Mouse (Mus musculus) kidney, postnatal 36 days (tissue): ENCODE results near the gene Pdzk1.

Experiments
- DNase-seq, 2 experiments: peaks; one replicate each; pipeline ENCODE4 v3.0.0; 2021 to 2022; ENCODE audit warnings: mixed read lengths in 2 of 2

Gene Pdzk1

DNA sequence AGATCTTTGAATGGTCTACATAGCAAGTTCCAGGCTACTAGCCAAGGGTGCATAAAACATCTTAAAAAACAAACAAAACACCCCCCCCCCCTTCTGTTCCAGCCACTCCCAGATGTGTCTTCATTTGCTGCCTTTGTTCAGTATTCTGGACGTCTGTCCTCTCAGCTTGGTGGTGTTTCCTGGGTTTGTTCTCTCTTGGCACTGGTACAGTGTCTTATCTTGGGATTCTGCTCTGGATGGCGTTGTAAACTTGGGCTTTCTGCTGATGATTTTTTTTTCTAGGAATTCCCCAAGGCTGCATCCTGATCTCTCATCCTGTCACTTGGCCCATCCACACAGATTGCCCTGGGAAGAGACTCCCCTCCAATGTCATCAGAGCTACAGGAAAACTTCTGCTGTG is 7.3 kb downstream of the Pdzk1 start:
- no peak for DNase-seq

DNA sequence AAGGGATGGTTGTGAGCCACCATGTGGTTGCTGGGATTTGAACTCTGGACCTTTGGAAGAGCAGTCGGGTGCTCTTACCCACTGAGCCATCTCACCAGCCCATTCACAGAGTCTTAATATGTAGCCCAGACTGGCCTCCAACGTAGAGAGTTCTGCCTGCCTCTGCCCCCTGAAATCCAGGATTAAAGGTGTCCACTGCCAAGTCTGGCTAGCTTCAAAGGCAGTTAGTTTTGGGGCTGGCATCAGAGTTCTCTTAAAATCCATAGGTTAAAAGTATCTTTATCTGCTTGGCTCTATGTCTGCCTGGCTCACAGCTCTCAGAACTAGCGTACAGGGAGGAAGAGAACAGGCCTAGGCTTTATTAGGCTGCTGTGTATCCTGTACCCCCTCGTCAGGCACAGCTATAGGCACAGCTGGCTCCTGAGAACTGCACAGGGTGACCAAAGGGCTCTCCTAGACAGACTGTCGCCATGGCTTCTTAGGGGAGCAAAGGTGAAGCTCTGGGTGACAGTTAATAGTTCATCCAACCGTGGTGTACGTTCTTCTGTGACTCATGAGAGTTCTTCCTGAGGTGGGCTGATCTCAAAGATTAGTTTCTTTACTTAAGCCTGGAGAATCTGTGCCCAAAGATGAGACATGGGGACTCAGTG is 10.0 kb downstream of the Pdzk1 start:
- peak; percentile 64 to 77 for DNase-seq

DNA sequence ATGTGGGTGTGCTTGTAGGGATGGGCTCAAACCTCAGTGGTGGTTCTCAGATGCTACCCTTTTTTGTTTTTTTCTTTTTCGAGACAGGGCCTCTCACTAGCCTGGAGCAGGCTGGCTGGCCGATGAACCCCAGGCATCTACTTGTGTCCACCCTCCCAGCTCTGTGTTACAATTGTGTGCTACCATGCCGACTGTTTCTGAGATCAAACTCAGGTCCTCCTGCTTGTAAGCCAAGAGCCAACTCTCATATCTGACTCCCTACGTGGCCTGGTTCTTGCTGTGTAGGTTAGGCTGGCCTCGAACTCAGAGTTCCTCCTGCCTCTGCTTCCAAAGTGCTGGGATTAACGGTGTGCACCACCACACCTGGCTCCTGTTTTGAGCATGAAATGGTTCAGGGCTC is 16.1 kb downstream of the Pdzk1 start:
- peak in 1 of 2 experiments; percentile 5 for DNase-seq

DNA sequence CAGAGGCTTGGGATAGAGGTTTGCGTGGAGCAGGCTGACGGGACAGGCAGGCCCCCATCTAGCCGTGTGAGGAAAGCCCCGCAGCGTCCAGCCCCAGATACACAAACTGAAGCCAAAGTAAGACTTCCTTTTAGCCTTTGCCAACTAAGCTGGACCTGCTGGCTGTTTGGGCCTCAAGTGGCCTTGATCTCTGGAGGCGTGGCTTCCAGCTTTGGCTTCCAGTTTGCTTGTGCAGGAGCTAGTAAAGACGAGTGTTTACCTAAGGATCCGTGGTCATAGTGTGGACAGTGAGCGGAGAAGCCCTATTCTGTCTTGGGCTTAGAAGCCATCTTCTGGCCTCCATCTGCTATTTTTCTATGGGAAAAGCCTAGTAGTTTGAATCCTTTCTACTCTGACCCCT is 16.7 kb downstream of the Pdzk1 start:
- DNase-seq = no peak

DNA sequence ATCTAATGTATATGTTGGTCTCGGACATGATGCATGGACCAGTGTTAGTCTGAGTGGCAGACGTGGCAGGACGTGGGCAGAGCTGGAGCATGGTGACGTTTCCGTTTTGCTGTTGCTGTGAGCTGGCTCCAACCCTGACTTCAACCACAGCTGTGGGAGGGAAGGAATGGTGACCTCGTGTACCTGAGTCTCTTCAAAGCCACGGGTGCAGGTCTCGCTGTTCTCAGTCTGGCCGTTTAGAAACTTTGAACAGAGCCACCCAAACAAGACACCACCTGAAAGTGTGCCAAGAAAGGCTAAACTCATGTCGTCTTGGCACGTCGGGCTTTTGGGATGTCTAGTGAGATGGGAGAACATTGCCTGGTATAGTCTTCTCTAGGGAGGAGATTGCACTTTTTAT is 17.9 kb downstream of the Pdzk1 start:
- peak; percentile 58 for DNase-seq

DNA sequence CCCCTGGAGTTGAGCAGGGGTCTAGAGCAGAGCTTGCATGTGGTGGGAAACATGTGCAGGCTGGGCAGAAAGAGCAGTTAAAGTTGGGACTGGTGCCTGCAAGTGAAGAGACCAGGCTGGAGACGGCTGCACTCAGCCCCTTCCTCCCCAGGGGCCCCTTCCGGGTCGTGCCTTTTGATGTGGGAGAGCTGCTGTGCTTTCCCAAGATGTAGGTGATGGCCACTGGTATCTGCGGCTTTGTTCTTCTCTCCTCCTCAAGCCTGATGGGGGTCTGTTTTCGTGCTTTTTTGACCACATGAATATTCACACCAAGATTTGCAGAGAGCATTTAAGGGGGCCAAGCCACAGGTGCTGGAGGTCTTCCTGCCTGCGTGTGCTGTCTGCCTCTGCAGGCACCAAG is 18.6 kb downstream of the Pdzk1 start:
- DNase-seq = peak in 1 of 2 experiments; percentile 6

DNA sequence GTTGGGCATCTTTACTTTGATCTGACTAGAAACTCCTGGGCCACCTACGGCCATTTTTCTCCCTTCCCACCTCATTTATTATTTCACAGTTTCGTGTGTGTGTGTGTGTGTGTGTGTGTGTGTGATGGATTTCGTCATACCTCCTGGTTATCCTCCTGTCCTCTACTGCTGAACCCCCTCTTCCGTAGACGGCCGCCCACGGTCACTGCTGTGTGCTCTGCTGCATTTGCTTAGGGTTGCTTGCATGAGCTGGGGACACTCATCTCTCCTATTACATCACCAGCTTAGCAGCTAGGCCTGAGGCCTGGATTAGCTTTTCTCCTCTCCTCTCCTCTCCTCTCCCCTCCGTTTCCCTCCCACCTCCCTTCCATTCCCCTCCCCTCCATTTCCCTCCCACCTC is 19.4 kb downstream of the Pdzk1 start:
- peak in 1 of 2 experiments; percentile 4 for DNase-seq

DNA sequence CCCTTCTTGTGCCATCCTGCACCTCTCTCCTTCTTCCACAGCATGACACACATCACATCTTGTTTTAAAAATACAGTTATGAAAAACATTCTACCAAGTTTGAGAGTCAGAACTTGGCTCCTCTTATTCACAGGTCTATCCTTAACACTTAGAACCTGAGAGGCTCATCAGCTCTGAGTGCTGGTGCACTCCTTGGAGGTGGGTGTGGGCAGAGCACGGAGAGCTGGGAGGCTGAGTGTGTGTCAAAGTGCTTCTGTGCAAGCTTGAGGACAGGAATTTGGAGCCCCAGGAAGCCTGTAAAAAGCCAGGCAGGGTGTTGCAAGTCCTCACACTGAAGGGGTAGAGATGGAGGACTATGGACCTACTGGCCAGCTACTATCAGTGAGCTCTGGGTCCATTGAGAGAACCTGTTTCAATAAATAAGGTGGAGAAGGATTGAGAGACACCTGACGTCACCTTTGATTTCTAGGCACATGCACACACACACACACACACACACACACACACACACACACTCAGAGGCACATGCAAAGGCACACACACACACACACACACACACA is 20.2 kb downstream of the Pdzk1 start:
- DNase-seq = peak in 1 of 2 experiments; percentile 7

DNA sequence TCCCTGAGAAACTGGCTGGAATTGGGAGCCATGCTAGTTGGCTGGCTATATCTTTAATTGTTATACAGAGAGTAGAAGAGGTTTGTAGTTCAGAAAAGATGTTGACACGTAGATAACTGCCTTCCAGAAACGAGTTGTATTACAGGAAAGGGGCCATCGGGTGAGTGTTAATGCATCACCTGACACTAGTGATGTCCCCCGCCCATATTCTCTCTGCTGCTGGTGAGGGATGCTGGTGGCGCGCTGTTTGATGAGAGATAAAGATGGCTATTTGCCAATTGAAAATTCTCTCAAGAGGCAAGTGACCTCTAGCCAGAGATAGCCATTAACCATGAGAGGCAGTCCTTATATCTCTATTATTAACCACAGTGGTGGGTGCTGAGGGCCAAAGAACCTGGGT is 23.5 kb downstream of the Pdzk1 start:
- DNase-seq = peak in 1 of 2 experiments; percentile 1

DNA sequence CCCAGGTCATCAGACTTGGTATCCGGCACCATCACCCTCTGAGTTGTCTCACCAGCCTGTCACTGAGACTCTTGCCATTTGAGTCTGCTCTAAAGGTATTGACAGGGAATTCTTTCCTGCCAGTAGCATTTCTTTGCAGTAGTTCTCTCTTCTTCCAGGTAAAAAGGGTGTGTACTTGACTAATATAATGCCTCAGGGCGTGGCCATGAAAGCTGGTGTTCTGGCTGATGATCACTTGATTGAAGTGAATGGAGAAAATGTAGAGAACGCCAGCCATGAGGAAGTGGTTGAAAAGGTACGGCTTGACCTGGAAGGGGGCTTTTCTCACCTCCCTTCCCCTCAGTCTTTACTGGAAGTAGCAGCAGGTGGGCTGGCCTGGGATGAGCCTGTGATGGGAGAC is 25.3 kb downstream of the Pdzk1 start:
- DNase-seq = no peak

DNA sequence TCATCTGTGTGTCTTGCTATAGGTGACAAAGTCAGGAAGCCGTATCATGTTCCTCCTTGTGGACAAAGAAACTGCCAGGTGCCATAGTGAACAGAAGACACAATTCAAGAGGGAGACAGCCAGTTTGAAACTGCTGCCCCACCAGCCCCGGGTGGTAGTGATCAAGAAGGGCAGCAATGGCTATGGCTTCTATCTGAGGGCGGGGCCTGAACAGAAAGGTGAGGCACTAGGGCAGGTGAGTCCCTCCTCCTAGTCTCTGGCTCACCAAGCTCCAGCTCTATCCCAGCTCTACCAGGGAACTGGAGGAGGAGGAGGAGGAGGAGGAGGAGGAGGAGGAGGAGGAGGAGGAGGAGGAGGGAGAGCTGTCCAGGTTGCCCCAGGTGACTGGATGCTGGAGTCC is 26.7 kb downstream of the Pdzk1 start:
- DNase-seq = no peak

DNA sequence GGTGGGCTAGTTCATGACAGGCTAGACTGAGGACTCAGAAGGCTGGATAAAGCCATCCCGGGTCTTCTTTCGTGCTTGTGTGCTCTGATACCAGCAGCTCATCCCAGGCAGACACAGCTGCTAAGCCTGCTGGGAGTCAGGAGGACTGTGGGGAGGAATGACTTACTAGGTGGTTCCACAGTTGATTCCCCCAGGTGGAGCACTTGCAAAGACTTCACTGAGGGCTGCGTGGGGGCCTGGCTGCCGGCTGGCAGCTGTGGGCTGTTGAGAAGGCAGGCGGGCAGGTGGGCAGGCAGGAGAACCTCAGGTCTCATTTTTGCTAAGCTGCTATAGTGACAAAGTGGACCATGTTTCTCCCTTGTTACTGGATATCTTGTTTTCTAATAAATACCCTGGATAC is 31.4 kb downstream of the Pdzk1 start:
- DNase-seq = no peak

DNA sequence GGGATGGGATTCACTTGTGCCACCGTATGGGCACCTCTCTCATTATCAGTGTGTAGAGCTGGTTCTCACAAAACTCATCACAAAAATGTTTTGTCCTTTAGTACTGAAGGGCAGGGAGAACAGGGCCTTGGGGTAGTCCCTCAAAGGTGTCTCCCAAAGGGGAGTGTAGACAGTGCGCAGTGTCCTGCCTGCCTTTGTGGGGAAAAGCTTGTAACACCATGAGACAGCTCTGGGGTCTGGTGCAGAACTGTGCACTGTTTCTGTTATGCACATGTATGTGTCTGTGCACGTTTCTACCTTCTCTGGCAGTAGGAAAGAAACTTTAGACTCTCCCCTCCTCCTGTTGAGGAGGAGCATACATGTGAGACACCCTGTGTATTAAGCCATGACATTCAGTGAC is 38.8 kb downstream of the Pdzk1 start:
- DNase-seq = no peak

DNA sequence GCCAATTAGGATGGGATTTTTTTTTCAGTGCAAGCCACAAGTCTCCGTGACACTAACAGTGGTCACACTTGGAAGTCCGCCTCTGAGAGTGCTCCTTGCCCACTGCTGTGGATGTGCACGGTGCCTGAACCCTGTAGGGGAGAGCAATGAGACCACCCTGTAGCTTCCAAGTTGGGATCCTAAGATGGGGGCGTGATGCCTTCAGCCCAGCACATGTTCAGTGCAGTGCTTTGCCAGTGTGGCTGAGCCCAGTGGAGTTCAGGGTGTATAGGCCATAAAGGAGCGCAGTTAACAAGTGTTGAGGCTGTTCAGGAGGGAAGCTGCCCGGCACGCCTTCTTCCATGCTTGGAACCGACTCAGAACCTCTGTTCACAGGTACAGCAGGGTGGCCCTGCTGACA is 39.5 kb downstream of the Pdzk1 start:
- DNase-seq = no peak

DNA sequence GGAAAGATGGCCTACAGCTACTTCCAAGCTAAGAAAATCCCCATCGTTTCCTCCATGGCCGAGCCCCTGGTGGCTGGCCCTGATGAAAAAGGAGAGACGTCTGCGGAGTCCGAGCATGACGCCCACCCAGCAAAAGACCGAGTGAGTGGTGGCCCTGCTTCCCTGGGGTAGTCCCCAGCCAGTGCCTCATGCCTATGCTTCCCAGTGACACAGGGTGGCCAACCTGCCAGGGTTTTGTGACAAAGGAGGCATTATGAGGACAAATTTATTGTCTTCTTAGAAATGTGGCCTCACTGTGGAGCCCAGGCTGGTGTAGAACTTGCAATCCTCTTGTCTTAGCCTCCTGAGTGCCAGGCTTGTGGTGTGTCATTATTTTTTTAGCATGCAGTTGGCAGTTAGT is 40.0 kb downstream of the Pdzk1 start:
- DNase-seq = no peak

DNA sequence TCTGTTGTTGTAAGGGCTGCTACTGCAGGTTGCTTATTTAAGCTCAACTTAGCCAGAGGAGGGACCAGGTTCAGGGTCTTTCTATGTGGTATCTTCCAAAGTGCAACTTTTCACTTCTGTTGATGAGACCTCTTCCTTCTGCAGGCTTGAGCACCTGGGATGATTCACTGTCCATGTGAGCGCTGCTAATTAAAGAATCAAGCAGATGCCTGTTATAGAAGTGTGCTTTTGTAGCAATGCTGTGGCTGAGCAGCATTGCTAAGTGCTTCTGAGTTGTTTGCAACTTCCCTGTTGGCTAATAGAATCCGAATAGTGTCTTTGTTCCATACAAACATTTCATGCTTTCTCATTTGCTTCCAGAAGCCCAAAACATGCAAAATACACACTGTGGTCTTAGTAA is 41.2 kb downstream of the Pdzk1 start:
- DNase-seq = no peak

DNA sequence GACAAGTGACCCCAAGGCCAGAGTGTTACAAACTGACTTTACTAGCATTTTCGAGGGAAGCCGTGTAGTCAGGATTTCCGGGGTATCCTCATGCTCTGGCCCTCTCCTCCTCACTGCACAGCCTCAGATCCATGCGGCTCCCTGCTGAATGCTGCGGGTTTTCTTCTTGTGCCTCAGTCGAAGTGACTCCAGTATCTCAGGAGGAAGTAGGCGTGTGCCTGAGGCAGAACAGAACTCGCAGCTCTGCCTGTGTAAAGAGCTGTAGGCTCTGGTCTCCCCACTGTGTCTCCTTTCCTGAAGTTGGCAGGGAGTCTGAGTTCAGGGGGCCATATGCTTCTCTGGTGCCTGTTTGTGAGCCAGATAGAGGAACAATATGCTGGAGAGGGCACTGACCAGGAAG is 42.0 kb downstream of the Pdzk1 start:
- DNase-seq = no peak

DNA sequence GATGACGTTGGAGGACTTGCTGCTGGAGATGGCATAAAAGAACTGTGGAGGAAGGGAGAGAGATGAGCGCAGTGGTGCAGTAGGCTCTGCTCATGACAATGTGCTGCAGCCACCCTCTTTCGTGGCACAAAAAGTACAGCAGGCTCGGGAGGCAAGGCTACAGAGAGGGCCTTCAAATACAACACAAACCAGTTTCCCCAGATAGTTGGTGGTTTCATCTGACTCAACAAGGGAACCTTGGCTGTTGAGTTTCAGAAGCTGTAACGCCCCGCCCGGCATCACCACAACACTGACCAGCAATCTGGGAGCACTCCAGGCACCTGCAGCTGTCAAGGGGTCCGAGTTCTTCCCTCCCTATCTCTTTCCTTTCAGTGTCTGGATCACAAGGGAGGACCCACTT is 43.4 kb downstream of the Pdzk1 start:
- no peak for DNase-seq

DNA sequence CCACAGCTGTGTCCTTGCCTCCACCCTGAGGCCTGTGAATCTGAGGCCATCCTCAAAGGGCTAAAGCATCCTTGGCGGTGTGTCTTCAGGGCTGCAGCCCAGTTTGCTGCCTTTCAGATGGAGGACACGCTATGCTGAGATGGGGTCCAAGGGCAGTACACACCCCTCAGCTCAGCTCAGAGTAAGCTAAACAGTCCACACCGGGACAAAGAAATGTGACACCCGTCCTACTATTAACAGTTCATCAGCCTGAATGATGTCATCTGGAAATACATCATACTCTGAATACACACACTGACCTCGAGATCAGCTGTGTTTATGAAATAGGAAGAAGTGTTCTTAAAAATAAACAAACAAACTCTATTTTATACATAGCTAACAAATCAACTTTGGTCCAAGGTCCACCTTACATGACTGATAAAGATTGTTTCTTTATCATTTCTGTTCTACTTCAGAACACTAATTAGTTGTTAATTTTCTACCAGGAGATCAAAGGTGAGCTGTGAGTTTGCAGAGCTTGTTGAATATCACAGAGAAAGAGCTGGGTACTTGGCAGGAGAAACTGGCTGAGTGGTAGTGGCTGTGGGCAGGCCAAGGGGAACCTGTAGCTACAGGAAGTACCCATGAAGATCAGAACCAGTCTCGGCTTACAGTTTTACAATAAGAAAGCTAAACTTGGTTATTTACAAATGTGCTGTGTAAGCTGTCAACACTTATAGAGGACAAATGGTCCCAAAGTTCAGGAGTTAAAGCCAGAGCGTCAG is 45.9 kb downstream of the Pdzk1 start:
- peak; percentile 45 to 71 for DNase-seq

DNA sequence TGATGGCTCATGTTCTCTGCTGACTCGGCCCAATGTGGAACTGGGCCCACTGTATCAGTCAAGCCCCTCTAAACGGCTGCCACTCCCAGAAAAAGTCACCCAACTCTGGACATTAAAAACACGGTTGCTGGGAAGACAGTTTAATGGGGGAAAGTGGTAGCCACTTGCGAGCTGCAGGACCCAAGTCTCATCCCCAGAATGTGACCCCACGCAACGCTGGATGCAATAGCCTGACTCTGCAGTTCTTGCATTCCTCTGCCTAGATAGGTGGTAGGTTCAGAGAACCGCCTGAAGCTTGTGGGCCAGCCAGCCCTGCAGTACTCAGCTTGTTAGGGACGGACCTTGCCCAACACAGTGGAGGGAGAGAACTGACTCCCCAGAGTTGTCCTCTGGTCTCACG is 50.5 kb downstream of the Pdzk1 start:
- DNase-seq = peak in 1 of 2 experiments; percentile 47

DNA sequence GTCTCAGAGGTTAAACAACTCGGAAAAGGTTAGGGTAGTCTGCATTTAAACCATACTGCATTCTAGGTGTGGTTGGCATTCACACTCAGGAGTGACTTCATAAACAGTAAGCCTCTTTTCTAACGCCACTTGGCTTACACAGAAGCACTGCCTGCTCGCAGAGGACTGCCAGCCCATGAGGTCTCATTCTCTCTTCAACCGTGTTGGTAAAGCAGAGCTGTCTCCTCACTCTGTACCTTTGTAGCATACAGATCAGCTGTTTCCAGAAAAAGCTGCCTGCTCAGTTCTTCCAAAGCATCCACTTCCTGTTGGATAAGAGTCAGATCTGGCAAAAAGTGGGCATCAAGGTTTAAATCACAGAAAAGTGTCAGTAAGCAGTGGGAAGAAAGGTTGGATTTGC is 51.3 kb downstream of the Pdzk1 start:
- DNase-seq = no peak

DNA sequence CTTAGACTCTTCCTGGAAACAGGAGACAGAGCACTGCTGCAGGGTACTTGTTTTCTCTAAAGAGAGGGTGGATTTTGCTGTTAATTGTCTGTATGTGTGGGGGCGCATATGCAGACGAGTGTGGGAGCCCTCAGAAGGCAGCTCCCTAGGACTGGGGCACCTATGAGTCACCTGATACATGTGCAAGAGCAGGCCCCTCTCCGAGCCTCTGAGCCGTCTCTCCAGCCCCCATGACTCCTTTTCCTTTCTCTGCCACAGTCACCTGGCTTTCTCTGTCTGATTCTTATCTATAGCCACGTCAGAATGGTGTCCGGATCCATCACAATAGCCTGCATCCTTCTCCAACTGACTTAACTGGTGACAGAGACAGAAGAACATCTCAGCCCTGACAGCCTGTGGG is 52.5 kb downstream of the Pdzk1 start:
- DNase-seq = no peak

DNA sequence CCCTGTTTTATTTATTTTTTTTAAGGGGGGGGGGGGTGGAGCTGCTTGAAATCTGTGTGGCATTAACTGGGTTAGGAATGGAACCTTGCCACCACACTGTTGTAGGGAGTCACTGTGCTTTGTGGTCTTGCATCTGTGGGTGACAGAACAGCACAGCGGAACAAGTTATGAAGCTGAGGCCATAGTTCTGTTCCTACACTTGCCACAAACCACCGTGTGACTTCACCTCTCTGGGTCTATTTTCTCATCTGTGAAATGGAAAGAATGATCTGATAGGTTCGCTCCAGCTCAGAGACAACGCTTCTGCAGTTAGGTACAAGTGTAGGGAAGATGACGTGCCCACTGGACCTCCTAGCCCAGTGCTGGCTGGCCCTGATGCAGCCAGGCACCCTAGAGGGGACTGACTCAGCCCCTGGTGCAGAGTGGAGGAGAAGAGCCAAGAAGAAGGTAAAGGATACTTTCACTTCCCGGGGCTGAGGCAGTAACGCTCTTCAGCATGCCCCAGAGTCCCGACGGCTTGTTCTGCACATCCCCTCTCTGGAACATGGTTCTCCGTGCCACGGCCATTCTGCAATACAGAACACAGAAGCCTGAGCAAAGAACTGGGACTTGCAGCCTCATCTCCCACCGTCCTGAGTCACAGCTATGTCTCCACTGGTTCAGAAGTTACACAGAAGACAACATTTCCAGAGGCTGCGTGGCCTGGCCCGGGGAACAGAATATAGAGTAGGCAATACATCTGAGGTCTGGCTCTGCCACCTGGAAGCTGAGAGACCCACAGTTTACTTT is 53.2 kb downstream of the Pdzk1 start:
- no peak for DNase-seq

DNA sequence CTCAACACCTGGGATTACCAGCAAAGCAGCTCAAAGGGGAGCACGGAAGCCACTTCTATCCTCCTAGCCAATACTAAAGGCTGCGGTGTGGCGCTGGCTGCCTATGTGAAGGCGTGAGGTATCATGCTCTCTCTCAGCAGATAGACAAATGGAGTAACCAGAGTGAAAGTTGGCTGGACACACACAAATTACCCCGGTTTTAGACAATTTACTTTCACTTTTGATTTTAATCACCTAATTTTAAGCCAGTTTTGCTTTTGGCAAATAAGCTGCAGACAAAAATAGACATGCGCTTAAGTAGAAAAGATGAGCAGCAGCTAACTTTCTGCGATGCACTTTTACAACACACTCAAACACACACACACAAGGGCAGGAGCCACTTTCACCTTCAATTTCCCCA is 54.6 kb downstream of the Pdzk1 start:
- DNase-seq = no peak
